Mouse (Mus musculus) hindbrain, embryonic 15.5 days (tissue): Measurements from ENCODE around the gene Snrnp40. TPM values are rescaled to one million over a fixed set of nuclear protein-coding genes. Genes with fewer than 3 reads are reported as not detected.
A peak's percentile ranks its signal among the peaks of the same experiment; 100 is the strongest.

Source experiments
- ATAC-seq: fragments of 200-750 bp; cut with Nextera tagmentation; 2 replicates; pipeline ENCODE4 v1.8.0; 2017; ENCODE audit warnings: low read depth, moderate number of reproducible peaks, moderate TSS enrichment; ENCODE audit not compliant: low FRiP score
- H3K27ac ChIP-seq: fragments of 300-500 bp; sonication (generic); replicated peaks from 2 replicates; pipeline ENCODE4 v1.5.1; 2015; ENCODE audit warnings: mild to moderate bottlenecking, inconsistent platforms
- H3K27me3 ChIP-seq: fragments of 300-500 bp; sonication (generic); 2 replicates; pipeline ENCODE4 v1.6.1; 2015; ENCODE audit warnings: control low read depth, inconsistent platforms
- H3K36me3 ChIP-seq: fragments of 300-500 bp; sonication (generic); 2 replicates; pipeline ENCODE4 v1.6.1; 2015; ENCODE audit warnings: control low read depth, inconsistent platforms
- H3K4me1 ChIP-seq: fragments of 300-500 bp; sonication (generic); replicated peaks from 2 replicates; pipeline ENCODE4 v1.6.1; 2015; ENCODE audit warnings: control low read depth, inconsistent platforms
- H3K4me2 ChIP-seq: fragments of 300-500 bp; sonication (generic); 2 replicates; pipeline ENCODE4 v1.6.1; 2015; ENCODE audit warnings: moderate library complexity, mild to moderate bottlenecking, inconsistent platforms
- H3K4me3 ChIP-seq: fragments of 300-500 bp; sonication (generic); 2 replicates; pipeline ENCODE4 v1.5.1; 2015; ENCODE audit warnings: mild to moderate bottlenecking, inconsistent platforms
- H3K9ac ChIP-seq: fragments of 300-500 bp; sonication (generic); 2 replicates; pipeline ENCODE4 v1.6.1; 2015; ENCODE audit warnings: inconsistent platforms
- H3K9me3 ChIP-seq: fragments of 300-500 bp; sonication (generic); 2 replicates; pipeline ENCODE4 v1.6.1; 2016; ENCODE audit warnings: control low read depth, inconsistent platforms
- WGBS: fragments of 180-500 bp; shearing (Covaris S2); methylation state at CpG from one replicate; pipeline ENCODE4 v1.1.7; 2015; 5-methylcytosine and 5-hydroxymethylcytosine counted together
- polyA plus RNA-seq: library from polyadenylated mRNA; unstranded; fragments of >200 nt; fragmentation: Nextera tagmentation; extraction: Ambion mirVana; gene quantifications from 2 replicates; pipeline ENCODE4 v1.2.1, GENCODE M21; 2015

Snrnp40 gene
- polyA plus RNA-seq, 1 experiment from 2014 or later: 95.3 TPM

GRCm38 (mm10) chr4:130327366-130327765, 32.6 kb upstream of the Snrnp40 start:
- Histone ChIP-seq H3K27me3 (no peaks in the 10 kb centered on the region), H3K9me3 (no peaks in the 10 kb centered on the region), H3K36me3 (peaks cover 57% of the 10 kb centered on the region), H3K9ac (no peak overlapping the region), H3K4me2 (no peak overlapping the region), H3K27ac (no peak overlapping the region), H3K4me1 (no peaks in the 10 kb centered on the region), H3K4me3 (no peak overlapping the region)
- 78% methylated on average over 9 of the region's 9 CpGs for WGBS
- no peak for ATAC-seq

- no peak for ATAC-seq
- Histone ChIP-seq H3K27ac (no peak overlapping the region), H3K4me1 (no peaks in the 10 kb centered on the region), H3K9ac (no peak overlapping the region), H3K4me2 (no peak overlapping the region), H3K4me3 (no peak overlapping the region), H3K27me3 (no peaks in the 10 kb centered on the region), H3K36me3 (peaks cover 46% of the 10 kb centered on the region), H3K9me3 (no peaks in the 10 kb centered on the region)
- 91% methylated on average over 5 of the region's 5 CpGs for WGBS
Measured at GRCm38 (mm10) chr4:130335867-130336266, 24.1 kb upstream of the Snrnp40 start.

GRCm38 (mm10) chr4:130341691-130342090, 18.2 kb upstream of the Snrnp40 start:
- ATAC-seq: no peak
- H3K9ac ChIP-seq: no peak overlapping the region
- no peak overlapping the region for H3K4me2 ChIP-seq
- H3K27me3 ChIP-seq: no peaks in the 10 kb centered on the region
- no peak overlapping the region for H3K27ac ChIP-seq
- no peaks in the 10 kb centered on the region for H3K9me3 ChIP-seq
- no peaks in the 10 kb centered on the region for H3K4me1 ChIP-seq
- peaks cover 25% of the 10 kb centered on the region for H3K36me3 ChIP-seq
- WGBS: 33% methylated on average over 4 of the region's 4 CpGs
- H3K4me3 ChIP-seq: no peak overlapping the region

GRCm38 (mm10) chr4:130349666-130350065, 10.3 kb upstream of the Snrnp40 start:
- Histone ChIP-seq H3K9ac (no peak overlapping the region), H3K27me3 (no peaks in the 10 kb centered on the region), H3K4me3 (no peak overlapping the region), H3K4me2 (no peak overlapping the region), H3K9me3 (no peaks in the 10 kb centered on the region), H3K4me1 (no peaks in the 10 kb centered on the region), H3K36me3 (peaks cover 29% of the 10 kb centered on the region), H3K27ac (no peak overlapping the region)
- ATAC-seq: no peak
- WGBS: 95% methylated on average over 6 of the region's 6 CpGs

- peak; percentile 65; the same call in 1 of the 2 replicates for ATAC-seq
- Histone ChIP-seq H3K4me3 (no peak overlapping the region), H3K9me3 (no peaks in the 10 kb centered on the region), H3K4me2 (no peak overlapping the region), H3K27ac (no peak overlapping the region), H3K4me1 (no peaks in the 10 kb centered on the region), H3K36me3 (peaks cover 29% of the 10 kb centered on the region), H3K27me3 (no peaks in the 10 kb centered on the region), H3K9ac (no peak overlapping the region)
- 76% methylated on average over 16 of the region's 16 CpGs for WGBS
Measured at GRCm38 (mm10) chr4:130350690-130351422, 9.1 kb upstream of the Snrnp40 start.

GRCm38 (mm10) chr4:130352588-130352987, 7.3 kb upstream of the Snrnp40 start:
- H3K9me3 ChIP-seq: no peaks in the 10 kb centered on the region
- no peak for ATAC-seq
- no peaks in the 10 kb centered on the region for H3K27me3 ChIP-seq
- 96% methylated on average over 7 of the region's 7 CpGs for WGBS
- H3K9ac ChIP-seq: no peak overlapping the region
- no peak overlapping the region for H3K27ac ChIP-seq
- peaks cover 29% of the 10 kb centered on the region for H3K36me3 ChIP-seq
- no peak overlapping the region for H3K4me2 ChIP-seq
- H3K4me1 ChIP-seq: no peaks in the 10 kb centered on the region
- H3K4me3 ChIP-seq: no peak overlapping the region

GRCm38 (mm10) chr4:130357946-130358345, 2.0 kb upstream of the Snrnp40 start:
- no peak for ATAC-seq
- H3K4me2 ChIP-seq: no peak overlapping the region
- H3K36me3 ChIP-seq: peaks cover 8% of the 10 kb centered on the region

GRCm38 (mm10) chr4:130360238-130360590, 282 bp downstream of the Snrnp40 start:
- WGBS: under 1% methylated on average over 19 of the region's 19 CpGs
- peak overlapping the region; percentile 93 for H3K9ac ChIP-seq
- peaks cover 20% of the 10 kb centered on the region for H3K36me3 ChIP-seq
- H3K27ac ChIP-seq: peak overlapping the region; percentile 85
- H3K9me3 ChIP-seq: no peaks in the 10 kb centered on the region
- H3K4me2 ChIP-seq: peak overlapping the region; percentile 79
- peaks cover 27% of the 10 kb centered on the region for H3K4me1 ChIP-seq
- ATAC-seq: no peak
- peak overlapping the region; percentile 81 for H3K4me3 ChIP-seq
- H3K27me3 ChIP-seq: no peaks in the 10 kb centered on the region

More at GRCm38 (mm10) chr4:130357946-130358345, 2.0 kb upstream of the Snrnp40 start:
- Histone ChIP-seq H3K27me3 (no peaks in the 10 kb centered on the region), H3K9ac (no peak overlapping the region), H3K4me1 (peaks cover 27% of the 10 kb centered on the region), H3K27ac (no peak overlapping the region), H3K9me3 (no peaks in the 10 kb centered on the region), H3K4me3 (no peak overlapping the region)

- no peak for ATAC-seq
- H3K4me2 ChIP-seq: no peak overlapping the region
- 87% methylated on average over 4 of the region's 4 CpGs for WGBS
- no peak overlapping the region for H3K4me3 ChIP-seq
- H3K4me1 ChIP-seq: no peaks in the 10 kb centered on the region
- H3K27me3 ChIP-seq: no peaks in the 10 kb centered on the region
- H3K27ac ChIP-seq: no peak overlapping the region
- peaks cover 56% of the 10 kb centered on the region for H3K36me3 ChIP-seq
- no peaks in the 10 kb centered on the region for H3K9me3 ChIP-seq
- H3K9ac ChIP-seq: no peak overlapping the region
Measured at GRCm38 (mm10) chr4:130376675-130377074, 16.7 kb downstream of the Snrnp40 start.

- H3K36me3 ChIP-seq: peaks cover 56% of the 10 kb centered on the region
- H3K4me3 ChIP-seq: no peak overlapping the region
- no peaks in the 10 kb centered on the region for H3K9me3 ChIP-seq
- H3K4me1 ChIP-seq: no peaks in the 10 kb centered on the region
- no peak overlapping the region for H3K27ac ChIP-seq
- no peak overlapping the region for H3K4me2 ChIP-seq
- no peak for ATAC-seq
- H3K9ac ChIP-seq: no peak overlapping the region
- no peaks in the 10 kb centered on the region for H3K27me3 ChIP-seq
- 87% methylated on average over 4 of the region's 4 CpGs for WGBS
Measured at GRCm38 (mm10) chr4:130377500-130377899, 17.6 kb downstream of the Snrnp40 start.

GRCm38 (mm10) chr4:130379181-130379580, 19.2 kb downstream of the Snrnp40 start:
- 98% methylated on average over 2 of the region's 2 CpGs for WGBS

GRCm38 (mm10) chr4:130380418-130380817, 20.5 kb downstream of the Snrnp40 start:
- Histone ChIP-seq H3K9ac (no peak overlapping the region), H3K36me3 (peaks cover 66% of the 10 kb centered on the region), H3K9me3 (no peaks in the 10 kb centered on the region), H3K4me1 (no peaks in the 10 kb centered on the region), H3K27ac (no peak overlapping the region), H3K27me3 (no peaks in the 10 kb centered on the region), H3K4me3 (no peak overlapping the region), H3K4me2 (no peak overlapping the region)
- 92% methylated on average over 2 of the region's 2 CpGs for WGBS
- ATAC-seq: no peak

More at GRCm38 (mm10) chr4:130379181-130379580, 19.2 kb downstream of the Snrnp40 start:
- H3K4me2 ChIP-seq: no peak overlapping the region
- no peaks in the 10 kb centered on the region for H3K4me1 ChIP-seq
- peaks cover 66% of the 10 kb centered on the region for H3K36me3 ChIP-seq
- no peak overlapping the region for H3K4me3 ChIP-seq
- no peak overlapping the region for H3K27ac ChIP-seq
- ATAC-seq: no peak
- H3K9ac ChIP-seq: no peak overlapping the region
- no peaks in the 10 kb centered on the region for H3K27me3 ChIP-seq
- no peaks in the 10 kb centered on the region for H3K9me3 ChIP-seq

- Histone ChIP-seq H3K4me3 (no peak overlapping the region), H3K4me2 (no peak overlapping the region), H3K36me3 (peaks cover 54% of the 10 kb centered on the region), H3K9ac (no peak overlapping the region), H3K9me3 (no peaks in the 10 kb centered on the region), H3K27me3 (no peaks in the 10 kb centered on the region), H3K4me1 (peaks cover 3% of the 10 kb centered on the region; the same call in 1 of the 2 replicates), H3K27ac (no peak overlapping the region)
- 67% methylated on average over 3 of the region's 3 CpGs for WGBS
- no peak for ATAC-seq
Measured at GRCm38 (mm10) chr4:130387256-130387655, 27.3 kb downstream of the Snrnp40 start.
